Mouse (Mus musculus): ENCODE measurements at regions not wholly inside any gene's neighbourhood (a gene's known extent, or its start where the extent isn't known, plus 50 kb on each side); places are given as distances from the start of the nearest gene placed in this dataset.

- DNase-seq, result no peak
- no peak overlapping the region for H3K4me3 ChIP-seq (ENCODE audit: control insufficient read depth, insufficient read depth, low read length)
- H3K27me3 ChIP-seq (ENCODE audit: control insufficient read depth, insufficient read depth, low read length), result no peaks in the 10 kb centered on the region
- 97% methylated on average over 4 of the region's 4 CpGs for WGBS
- H3K27ac ChIP-seq (ENCODE audit: control insufficient read depth, insufficient read depth, low read length), result no peak overlapping the region
- no peaks in the 10 kb centered on the region; the same call in 1 of the 2 replicates for H3K4me1 ChIP-seq (replicated peaks; ENCODE audit: control insufficient read depth, insufficient read depth, low read length)
- H3K36me3 ChIP-seq (ENCODE audit: control insufficient read depth, insufficient read depth, low read length), result no peaks in the 10 kb centered on the region
- TF ChIP-seq POLR2A (IDR thresholded peaks at IDR 0.05; ENCODE audit: control insufficient read depth, extremely low read depth, insufficient read depth, low read length, poor library complexity) (no peak), CTCF (IDR thresholded peaks at IDR 0.05; ENCODE audit: borderline replicate concordance, control insufficient read depth, extremely low read depth, insufficient read depth, low read length, poor library complexity) (no peak)
Observed at GRCm38 (mm10) chr10:21672171-21672570, 79.2 kb downstream of the 1700020N01Rik start.

GRCm38 (mm10) chr10:21672666-21673065, 79.7 kb downstream of the 1700020N01Rik start:
- DNase-seq, result no peak
- no peaks in the 10 kb centered on the region; the same call in 1 of the 2 replicates for H3K4me1 ChIP-seq (replicated peaks; ENCODE audit: control insufficient read depth, insufficient read depth, low read length)
- H3K4me3 ChIP-seq (ENCODE audit: control insufficient read depth, insufficient read depth, low read length), result no peak overlapping the region
- H3K36me3 ChIP-seq (ENCODE audit: control insufficient read depth, insufficient read depth, low read length), result no peaks in the 10 kb centered on the region
- 99% methylated on average over 5 of the region's 5 CpGs for WGBS
- H3K27ac ChIP-seq (ENCODE audit: control insufficient read depth, insufficient read depth, low read length), result no peak overlapping the region
- TF ChIP-seq CTCF (IDR thresholded peaks at IDR 0.05; ENCODE audit: borderline replicate concordance, control insufficient read depth, extremely low read depth, insufficient read depth, low read length, poor library complexity) (no peak), POLR2A (IDR thresholded peaks at IDR 0.05; ENCODE audit: control insufficient read depth, extremely low read depth, insufficient read depth, low read length, poor library complexity) (no peak)
- no peaks in the 10 kb centered on the region for H3K27me3 ChIP-seq (ENCODE audit: control insufficient read depth, insufficient read depth, low read length)

- Histone ChIP-seq H3K27me3 (ENCODE audit: control insufficient read depth, insufficient read depth, low read length) (no peaks in the 10 kb centered on the region), H3K4me3 (ENCODE audit: control insufficient read depth, insufficient read depth, low read length) (no peak overlapping the region), H3K36me3 (ENCODE audit: control insufficient read depth, insufficient read depth, low read length) (no peaks in the 10 kb centered on the region), H3K27ac (ENCODE audit: control insufficient read depth, insufficient read depth, low read length) (no peak overlapping the region), H3K4me1 (replicated peaks; ENCODE audit: control insufficient read depth, insufficient read depth, low read length) (no peaks in the 10 kb centered on the region; the same call in 1 of the 2 replicates)
- no peak for DNase-seq
- 100% methylated on average over 1 of the region's 1 CpGs for WGBS
- no peak for TF ChIP-seq CTCF (IDR thresholded peaks at IDR 0.05; ENCODE audit: borderline replicate concordance, control insufficient read depth, extremely low read depth, insufficient read depth, low read length, poor library complexity)
- TF ChIP-seq POLR2A (IDR thresholded peaks at IDR 0.05; ENCODE audit: control insufficient read depth, extremely low read depth, insufficient read depth, low read length, poor library complexity), result no peak
Observed at GRCm38 (mm10) chr10:21673831-21674230, 80.9 kb downstream of the 1700020N01Rik start.

DNA sequence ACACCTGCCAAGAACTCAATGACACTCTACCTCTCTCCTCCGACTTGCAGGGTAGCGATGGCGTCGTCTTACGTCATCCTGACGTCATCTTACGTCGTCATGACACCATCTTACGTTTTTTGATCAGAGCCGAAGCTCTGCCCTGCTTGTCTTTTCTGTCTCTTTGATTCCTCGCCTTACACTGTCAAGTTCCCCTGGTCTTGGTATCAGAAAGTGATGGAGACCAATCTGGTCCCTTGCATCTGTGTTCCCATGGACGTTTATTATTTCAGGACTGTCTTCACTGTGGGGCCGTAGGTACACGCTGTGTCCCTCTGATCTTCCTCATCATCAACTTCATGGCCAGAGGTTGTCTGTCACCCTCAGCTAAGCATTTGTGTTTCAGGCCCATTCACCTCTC, 82.8 kb downstream of the 1700020N01Rik start:
- Histone ChIP-seq H3K4me3 (ENCODE audit: control insufficient read depth, insufficient read depth, low read length) (no peak overlapping the region), H3K27ac (ENCODE audit: control insufficient read depth, insufficient read depth, low read length) (no peak overlapping the region), H3K4me1 (replicated peaks; ENCODE audit: control insufficient read depth, insufficient read depth, low read length) (no peaks in the 10 kb centered on the region), H3K27me3 (ENCODE audit: control insufficient read depth, insufficient read depth, low read length) (no peaks in the 10 kb centered on the region), H3K36me3 (ENCODE audit: control insufficient read depth, insufficient read depth, low read length) (no peaks in the 10 kb centered on the region)
- TF ChIP-seq POLR2A (IDR thresholded peaks at IDR 0.05; ENCODE audit: control insufficient read depth, extremely low read depth, insufficient read depth, low read length, poor library complexity), result no peak
- TF ChIP-seq CTCF (IDR thresholded peaks at IDR 0.05; ENCODE audit: borderline replicate concordance, control insufficient read depth, extremely low read depth, insufficient read depth, low read length, poor library complexity), result no peak
- DNase-seq, result no peak
- WGBS, result 97% methylated on average over 14 of the region's 14 CpGs

DNA sequence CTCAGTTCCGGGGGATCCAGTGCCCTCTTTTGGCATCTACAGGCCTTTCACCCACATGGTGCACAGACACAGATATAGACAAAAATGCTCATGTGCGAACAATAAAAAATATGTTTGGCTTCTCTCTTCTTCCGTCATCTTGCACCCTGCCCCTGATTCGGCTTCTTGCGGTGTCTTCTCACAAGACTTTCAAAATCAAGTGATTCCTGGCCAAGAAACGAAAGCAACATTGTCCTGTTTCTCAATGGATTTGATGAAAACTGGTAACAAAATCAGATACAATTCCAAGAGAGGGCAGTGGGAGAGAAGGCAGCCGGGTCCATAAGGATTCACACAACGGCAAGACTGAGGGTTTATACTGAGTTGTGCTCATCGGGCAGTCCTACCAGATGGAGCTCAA, 85.0 kb downstream of the 1700020N01Rik start:
- H3K4me3 ChIP-seq (ENCODE audit: control insufficient read depth, insufficient read depth, low read length), result no peak overlapping the region
- TF ChIP-seq POLR2A (IDR thresholded peaks at IDR 0.05; ENCODE audit: control insufficient read depth, extremely low read depth, insufficient read depth, low read length, poor library complexity), result no peak
- TF ChIP-seq CTCF (IDR thresholded peaks at IDR 0.05; ENCODE audit: borderline replicate concordance, control insufficient read depth, extremely low read depth, insufficient read depth, low read length, poor library complexity), result no peak
- H3K27me3 ChIP-seq (ENCODE audit: control insufficient read depth, insufficient read depth, low read length), result no peaks in the 10 kb centered on the region
- no peaks in the 10 kb centered on the region for H3K4me1 ChIP-seq (replicated peaks; ENCODE audit: control insufficient read depth, insufficient read depth, low read length)
- no peaks in the 10 kb centered on the region for H3K36me3 ChIP-seq (ENCODE audit: control insufficient read depth, insufficient read depth, low read length)
- DNase-seq, result no peak
- 98% methylated on average over 9 of the region's 9 CpGs for WGBS
- H3K27ac ChIP-seq (ENCODE audit: control insufficient read depth, insufficient read depth, low read length), result no peak overlapping the region

DNA sequence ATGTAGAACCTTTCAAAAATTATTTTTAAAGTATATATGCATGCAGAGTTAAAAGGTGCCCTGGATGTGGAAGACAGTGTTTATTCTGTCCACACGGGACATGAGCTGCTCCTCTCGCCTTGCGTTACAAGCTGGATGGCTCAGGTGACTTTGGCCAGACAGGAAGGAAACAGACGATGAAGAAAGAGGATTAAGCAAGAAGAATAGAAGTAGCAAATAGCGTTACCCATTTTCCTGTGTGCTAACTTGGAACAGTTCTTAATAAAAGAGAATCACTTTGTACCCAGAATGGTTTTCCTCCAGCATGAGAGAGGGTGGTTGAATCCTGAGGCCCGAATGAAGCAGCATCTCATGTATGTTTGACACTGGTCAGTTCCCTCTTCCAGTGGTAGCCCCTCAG, 85.4 kb downstream of the 1700020N01Rik start:
- Histone ChIP-seq H3K27me3 (ENCODE audit: control insufficient read depth, insufficient read depth, low read length) (no peaks in the 10 kb centered on the region), H3K4me3 (ENCODE audit: control insufficient read depth, insufficient read depth, low read length) (no peak overlapping the region), H3K27ac (ENCODE audit: control insufficient read depth, insufficient read depth, low read length) (no peak overlapping the region), H3K4me1 (replicated peaks; ENCODE audit: control insufficient read depth, insufficient read depth, low read length) (no peaks in the 10 kb centered on the region), H3K36me3 (ENCODE audit: control insufficient read depth, insufficient read depth, low read length) (no peaks in the 10 kb centered on the region)
- WGBS, result 89% methylated on average over 6 of the region's 6 CpGs
- DNase-seq, result no peak
- TF ChIP-seq CTCF (IDR thresholded peaks at IDR 0.05; ENCODE audit: borderline replicate concordance, control insufficient read depth, extremely low read depth, insufficient read depth, low read length, poor library complexity) (no peak), POLR2A (IDR thresholded peaks at IDR 0.05; ENCODE audit: control insufficient read depth, extremely low read depth, insufficient read depth, low read length, poor library complexity) (no peak)

GRCm38 (mm10) chr10:21678811-21679451, 86.0 kb downstream of the 1700020N01Rik start:
- no peak for DNase-seq
- 89% methylated on average over 10 of the region's 10 CpGs for WGBS
- H3K27ac ChIP-seq (ENCODE audit: control insufficient read depth, insufficient read depth, low read length), result no peak overlapping the region
- H3K36me3 ChIP-seq (ENCODE audit: control insufficient read depth, insufficient read depth, low read length), result no peaks in the 10 kb centered on the region
- H3K27me3 ChIP-seq (ENCODE audit: control insufficient read depth, insufficient read depth, low read length), result no peaks in the 10 kb centered on the region
- H3K4me1 ChIP-seq (replicated peaks; ENCODE audit: control insufficient read depth, insufficient read depth, low read length), result no peaks in the 10 kb centered on the region
- H3K4me3 ChIP-seq (ENCODE audit: control insufficient read depth, insufficient read depth, low read length), result no peak overlapping the region
- TF ChIP-seq POLR2A (IDR thresholded peaks at IDR 0.05; ENCODE audit: control insufficient read depth, extremely low read depth, insufficient read depth, low read length, poor library complexity), result no peak
- TF ChIP-seq CTCF (IDR thresholded peaks at IDR 0.05; ENCODE audit: borderline replicate concordance, control insufficient read depth, extremely low read depth, insufficient read depth, low read length, poor library complexity), result no peak

Measured in thymus, adult 2 months (tissue).